Comparison of ENCODE assay signal across 19 mouse cellular contexts in genomic region chr2:164032973-164033372, GRCm38 (mm10). TPM values are rescaled to one million over a fixed set of nuclear protein-coding genes. Genes with fewer than 3 reads are reported as not detected.
A peak's percentile ranks its signal among the peaks of the same experiment; 100 is the strongest.
DNase-seq lines count a peak whose midpoint lies in the region; ATAC-seq and TF ChIP-seq lines count a peak whose summit lies in the region.
"Had no signal": no experiment of that assay in that cellular context is flagged by ENCODE, and none has a peak within 500 bp of the region (broad histone marks: within the 10 kb centered on the region; RNA-seq: fewer than 3 reads in every experiment).

No protein-coding gene starts in this region.

- ATAC-seq in midbrain, embryonic 15.5 days (replicated peaks) = no peak
- ATAC-seq: forebrain, embryonic 13.5 days; forebrain, postnatal 0 days had no signal

- H3K4me2 ChIP-seq in midbrain, embryonic 15.5 days = no peak overlapping the region
- H3K4me2 ChIP-seq: embryonic facial prominence, embryonic 15.5 days; forebrain, embryonic 13.5 days; heart, embryonic 12.5 days; hindbrain, embryonic 14.5 days had no signal

- no peaks in the 10 kb centered on the region for H3K36me3 ChIP-seq in ES-Bruce4 (ENCODE audit: control insufficient read depth, insufficient read depth, low read length, poor library complexity, severe bottlenecking)
- H3K36me3 ChIP-seq in midbrain, embryonic 15.5 days (replicated peaks) = no peaks in the 10 kb centered on the region
- H3K36me3 ChIP-seq: embryonic facial prominence, embryonic 15.5 days; heart, embryonic 12.5 days; hindbrain, embryonic 10.5 days had no signal

- no peaks in the 10 kb centered on the region for H3K9me3 ChIP-seq in ES-Bruce4 (replicated peaks; ENCODE audit: control insufficient read depth, insufficient read depth, low read length, poor library complexity, severe bottlenecking)
- H3K9me3 ChIP-seq in midbrain, embryonic 15.5 days = no peaks in the 10 kb centered on the region
- H3K9me3 ChIP-seq: embryonic facial prominence, embryonic 15.5 days; forebrain, embryonic 13.5 days; hindbrain, embryonic 10.5 days had no signal

- no peak for TF ChIP-seq POLR2A in ES-Bruce4 (IDR thresholded peaks at IDR 0.05; ENCODE audit: insufficient read depth, low read length)

- peak; percentile 19 for TF ChIP-seq CTCF in layer of hippocampus, adult 2 months (conservative IDR thresholded peaks at IDR 0.05)
- TF ChIP-seq CTCF in ES-Bruce4 (IDR thresholded peaks at IDR 0.05; ENCODE audit: low read depth, low read length) = peak; percentile 37

- H3K4me1 ChIP-seq in ES-Bruce4 (ENCODE audit: control insufficient read depth, insufficient read depth, low read length) = no peaks in the 10 kb centered on the region
- no peaks in the 10 kb centered on the region for H3K4me1 ChIP-seq in midbrain, embryonic 15.5 days
- H3K4me1 ChIP-seq: forebrain, embryonic 13.5 days had no signal

- no peak overlapping the region for H3K9ac ChIP-seq in ES-Bruce4 (ENCODE audit: low read depth, poor library complexity, severe bottlenecking)
- H3K9ac ChIP-seq in midbrain, embryonic 15.5 days = no peak overlapping the region
- H3K9ac ChIP-seq: embryonic facial prominence, embryonic 15.5 days; forebrain, embryonic 13.5 days; forebrain, postnatal 0 days; heart, embryonic 12.5 days; hindbrain, embryonic 14.5 days had no signal

- no peak overlapping the region for H3K4me3 ChIP-seq in layer of hippocampus, adult 2 months
- H3K4me3 ChIP-seq in ES-Bruce4 (ENCODE audit: low read depth, low read length) = no peak overlapping the region
- no peak overlapping the region for H3K4me3 ChIP-seq in midbrain, embryonic 15.5 days
- H3K4me3 ChIP-seq: embryonic facial prominence, embryonic 15.5 days; forebrain, embryonic 13.5 days; heart, adult 2 months; heart, embryonic 12.5 days; hindbrain, embryonic 10.5 days had no signal

- DNase-seq in layer of hippocampus, adult 2 months (ENCODE audit: low spot score in 2 of 2) = no peak
- DNase-seq in layer of hippocampus, adult 9-10 months (ENCODE audit: low spot score) = no peak
- DNase-seq in R1 (ENCODE audit: low read depth, low spot score) = peak; percentile 73
- no peak for DNase-seq in natural killer cell, adult 2 months (ENCODE audit: low spot score in 2 of 2)
- DNase-seq: adrenal gland, postnatal 10 days; cerebellum, adult 11 months; cerebellum, adult 8-10 months; cerebellum, postnatal 14 days; embryo, embryonic 11 days; forebrain, postnatal 0 days; gastrocnemius, postnatal 14 days; heart, adult 2 months had no signal

- H3K27me3 ChIP-seq in ES-Bruce4 (ENCODE audit: control insufficient read depth, insufficient read depth, low read length, poor library complexity, severe bottlenecking) = no peaks in the 10 kb centered on the region
- H3K27me3 ChIP-seq in midbrain, embryonic 15.5 days (replicated peaks) = no peaks in the 10 kb centered on the region
- H3K27me3 ChIP-seq: embryonic facial prominence, embryonic 15.5 days; forebrain, embryonic 13.5 days; heart, embryonic 12.5 days had no signal

- H3K27ac ChIP-seq in layer of hippocampus, adult 2 months = no peak overlapping the region
- no peak overlapping the region for H3K27ac ChIP-seq in ES-Bruce4 (ENCODE audit: insufficient read depth, low read length)
- no peak overlapping the region for H3K27ac ChIP-seq in midbrain, embryonic 15.5 days
- H3K27ac ChIP-seq: embryonic facial prominence, embryonic 15.5 days; forebrain, embryonic 13.5 days; heart, adult 2 months; hindbrain, embryonic 10.5 days; hindbrain, embryonic 14.5 days had no signal

- TF ChIP-seq EP300 in ES-Bruce4 (IDR thresholded peaks at IDR 0.05; ENCODE audit: insufficient read depth, low read depth, low read length) = no peak

- 95% methylated on average over 3 of the region's 3 CpGs for WGBS in midbrain, embryonic 15.5 days

RNA-seq across cellular contexts. Expression of gene Pabpc1l, which starts 7.7 kb away (rescaled TPM):
- total RNA-seq in layer of hippocampus, adult 2 months (2021) = 1 to 10 TPM; 1.1 to 1.2 TPM
- polyA plus RNA-seq in ES-Bruce4 (2011; ENCODE audit: insufficient read depth, insufficient read length, low read depth, missing spikeins) = 2.5 and 4.2 TPM in 2 replicates
- 2.2 and 2.4 TPM in 2 replicates for polyA plus RNA-seq in midbrain, embryonic 15.5 days (2015; fragmentation: Nextera tagmentation; extraction: Ambion mirVana)

RNA-seq across cellular contexts. Expression of gene Stk4, which starts 37.1 kb away (rescaled TPM):
- 10 to 100 TPM; 46.9 to 50.4 TPM for total RNA-seq in layer of hippocampus, adult 2 months (2021)
- polyA plus RNA-seq in ES-Bruce4 (2011; ENCODE audit: insufficient read depth, insufficient read length, low read depth, missing spikeins) = 59.9 and 74.8 TPM in 2 replicates
- 19.6 and 21.1 TPM in 2 replicates for polyA plus RNA-seq in midbrain, embryonic 15.5 days (2015; fragmentation: Nextera tagmentation; extraction: Ambion mirVana)

RNA-seq across cellular contexts. Expression of gene Tomm34, which starts 38.0 kb away (rescaled TPM):
- total RNA-seq in layer of hippocampus, adult 2 months (2021) = 100 to 1,000 TPM; 107 to 108 TPM
- 90.0 and 91.0 TPM in 2 replicates for polyA plus RNA-seq in ES-Bruce4 (2011; ENCODE audit: insufficient read depth, insufficient read length, low read depth, missing spikeins)
- polyA plus RNA-seq in midbrain, embryonic 15.5 days (2015; fragmentation: Nextera tagmentation; extraction: Ambion mirVana) = 52.9 and 53.4 TPM in 2 replicates

RNA-seq across cellular contexts. Expression of gene Ywhab, which starts 38.2 kb away (rescaled TPM):
- total RNA-seq in layer of hippocampus, adult 2 months (2021) = 100 to 1,000 TPM; 520 to 529 TPM
- 132 and 137 TPM in 2 replicates for polyA plus RNA-seq in ES-Bruce4 (2011; ENCODE audit: insufficient read depth, insufficient read length, low read depth, missing spikeins)
- polyA plus RNA-seq in midbrain, embryonic 15.5 days (2015; fragmentation: Nextera tagmentation; extraction: Ambion mirVana) = 481 and 500 TPM in 2 replicates
